Mouse (Mus musculus): ENCODE measurements around the gene Spag9. TPM values are rescaled to one million over a fixed set of nuclear protein-coding genes. Genes with fewer than 3 reads are reported as not detected.
A peak's percentile ranks its signal among the peaks of the same experiment; 100 is the strongest.
"Not testable (repeated sequence)": the region's sequence is repeated elsewhere in the genome, so short reads cannot be mapped to it uniquely, and the experiment has no call there.

Spag9 gene
- polyA plus RNA-seq, 1 experiment from 2014 or later: 119 TPM

- Histone ChIP-seq H3K9ac (no peak overlapping the region), H3K27ac (no peak overlapping the region), H3K27me3 (no peaks in the 10 kb centered on the region), H3K4me1 (no peaks in the 10 kb centered on the region), H3K4me2 (replicated peaks) (no peak overlapping the region), H3K4me3 (no peak overlapping the region), H3K36me3 (no peaks in the 10 kb centered on the region), H3K9me3 (replicated peaks) (no peaks in the 10 kb centered on the region)
- 82% methylated on average over 2 of the region's 2 CpGs for WGBS
- ATAC-seq (ENCODE audit: low FRiP score): no peak
These were observed 37.1 kb downstream of the Spag9 start for GRCm38 (mm10) chr11:94032971-94033370.

GRCm38 (mm10) chr11:94035974-94036373 is 40.1 kb downstream of the Spag9 start:
- H3K9me3 ChIP-seq (replicated peaks): no peaks in the 10 kb centered on the region
- no peak overlapping the region for H3K4me2 ChIP-seq (replicated peaks)
- H3K4me3 ChIP-seq: no peak overlapping the region
- WGBS: 43% methylated on average over 2 of the region's 2 CpGs
- no peak for ATAC-seq (ENCODE audit: low FRiP score)
- no peak overlapping the region for H3K27ac ChIP-seq
- no peaks in the 10 kb centered on the region for H3K27me3 ChIP-seq
- H3K4me1 ChIP-seq: no peaks in the 10 kb centered on the region
- H3K9ac ChIP-seq: no peak overlapping the region
- H3K36me3 ChIP-seq: no peaks in the 10 kb centered on the region

GRCm38 (mm10) chr11:94041475-94041874 is 45.6 kb downstream of the Spag9 start:
- H3K4me3 ChIP-seq: no peak overlapping the region
- no peak overlapping the region for H3K4me2 ChIP-seq (replicated peaks)
- H3K4me1 ChIP-seq: peaks cover under 1% of the 10 kb centered on the region
- no peaks in the 10 kb centered on the region for H3K36me3 ChIP-seq
- ATAC-seq (ENCODE audit: low FRiP score): no peak
- WGBS: 87% methylated on average over 1 of the region's 1 CpGs
- no peaks in the 10 kb centered on the region for H3K9me3 ChIP-seq (replicated peaks)
- no peak overlapping the region for H3K27ac ChIP-seq
- H3K27me3 ChIP-seq: no peaks in the 10 kb centered on the region
- no peak overlapping the region for H3K9ac ChIP-seq

- H3K27me3 ChIP-seq; H3K36me3 ChIP-seq; ATAC-seq (ENCODE audit: low FRiP score); H3K27ac ChIP-seq; H3K4me2 ChIP-seq (replicated peaks); H3K4me3 ChIP-seq; H3K4me1 ChIP-seq; H3K9me3 ChIP-seq (replicated peaks); H3K9ac ChIP-seq: not testable (repeated sequence)
- WGBS: 85% methylated on average over 1 of the region's 1 CpGs
These were observed 46.4 kb downstream of the Spag9 start for GRCm38 (mm10) chr11:94042301-94042700.

- 2% methylated on average over 22 of the region's 22 CpGs for whole genome bisulfite sequencing
- peak; percentile 99 for ATAC-seq (ENCODE audit: low FRiP score)
These were observed 48.4 kb downstream of the Spag9 start for GRCm38 (mm10) chr11:94043998-94044985.

GRCm38 (mm10) chr11:94045016-94045415 is 49.1 kb downstream of the Spag9 start:
- Histone ChIP-seq H3K9ac (peak overlapping the region; percentile 59), H3K9me3 (replicated peaks) (no peaks in the 10 kb centered on the region), H3K4me1 (peaks cover 21% of the 10 kb centered on the region), H3K4me2 (replicated peaks) (peak overlapping the region; percentile 66), H3K27ac (peak overlapping the region; percentile 70), H3K27me3 (no peaks in the 10 kb centered on the region), H3K4me3 (peak overlapping the region; percentile 59), H3K36me3 (peaks cover 16% of the 10 kb centered on the region)
- peak; percentile 48 for ATAC-seq (ENCODE audit: low FRiP score)
- 6% methylated on average over 4 of the region's 4 CpGs for WGBS

More at GRCm38 (mm10) chr11:94043998-94044985, 48.4 kb downstream of the Spag9 start:
- Histone ChIP-seq H3K27me3 (no peaks in the 10 kb centered on the region), H3K9me3 (replicated peaks) (no peaks in the 10 kb centered on the region), H3K27ac (peak overlapping the region; percentile 98), H3K4me1 (peaks cover 17% of the 10 kb centered on the region), H3K4me2 (replicated peaks) (peak overlapping the region; percentile 66), H3K4me3 (peak overlapping the region; percentile 59), H3K9ac (peak overlapping the region; percentile 81), H3K36me3 (peaks cover 10% of the 10 kb centered on the region)

GRCm38 (mm10) chr11:94047288-94047687 is 51.4 kb downstream of the Spag9 start:
- H3K27ac ChIP-seq: no peak overlapping the region
- H3K27me3 ChIP-seq: no peaks in the 10 kb centered on the region
- H3K9me3 ChIP-seq (replicated peaks): no peaks in the 10 kb centered on the region
- peak overlapping the region; percentile 23 for H3K4me3 ChIP-seq
- peaks cover 31% of the 10 kb centered on the region for H3K36me3 ChIP-seq
- peak overlapping the region; percentile 36; the same call in 1 of the 2 replicates for H3K9ac ChIP-seq
- peak overlapping the region; percentile 66 for H3K4me2 ChIP-seq (replicated peaks)
- peaks cover 21% of the 10 kb centered on the region for H3K4me1 ChIP-seq
- 42% methylated on average over 2 of the region's 2 CpGs for WGBS
- no peak for ATAC-seq (ENCODE audit: low FRiP score)

GRCm38 (mm10) chr11:94054176-94054575 is 58.3 kb downstream of the Spag9 start:
- WGBS: 59% methylated on average over 3 of the region's 3 CpGs
- Histone ChIP-seq H3K4me2 (replicated peaks) (no peak overlapping the region; the same call in 1 of the 2 replicates), H3K36me3 (peaks cover 55% of the 10 kb centered on the region), H3K4me1 (peaks cover 17% of the 10 kb centered on the region), H3K27me3 (no peaks in the 10 kb centered on the region), H3K27ac (peak overlapping the region; percentile 60), H3K4me3 (no peak overlapping the region), H3K9ac (no peak overlapping the region), H3K9me3 (replicated peaks) (no peaks in the 10 kb centered on the region)
- peak; percentile 38; the same call in 1 of the 2 replicates for ATAC-seq (ENCODE audit: low FRiP score)

GRCm38 (mm10) chr11:94054901-94055300 is 59.0 kb downstream of the Spag9 start:
- peaks cover 51% of the 10 kb centered on the region for H3K36me3 ChIP-seq
- ATAC-seq (ENCODE audit: low FRiP score): no peak
- H3K4me3 ChIP-seq: no peak overlapping the region
- H3K4me2 ChIP-seq (replicated peaks): no peak overlapping the region
- peaks cover 13% of the 10 kb centered on the region for H3K4me1 ChIP-seq
- H3K27ac ChIP-seq: peak overlapping the region; percentile 60; the same call in 1 of the 2 replicates
- WGBS: 62% methylated on average over 3 of the region's 3 CpGs
- H3K9ac ChIP-seq: no peak overlapping the region
- H3K27me3 ChIP-seq: no peaks in the 10 kb centered on the region
- H3K9me3 ChIP-seq (replicated peaks): no peaks in the 10 kb centered on the region

- no peaks in the 10 kb centered on the region for H3K9me3 ChIP-seq (replicated peaks)
- no peak overlapping the region for H3K9ac ChIP-seq
- H3K27ac ChIP-seq: no peak overlapping the region
- 97% methylated on average over 5 of the region's 5 CpGs for WGBS
- no peak overlapping the region for H3K4me3 ChIP-seq
- no peaks in the 10 kb centered on the region for H3K27me3 ChIP-seq
- peaks cover 52% of the 10 kb centered on the region for H3K36me3 ChIP-seq
- no peak overlapping the region for H3K4me2 ChIP-seq (replicated peaks)
- no peak for ATAC-seq (ENCODE audit: low FRiP score)
- no peaks in the 10 kb centered on the region for H3K4me1 ChIP-seq
These were observed 68.0 kb downstream of the Spag9 start for GRCm38 (mm10) chr11:94063941-94064340.

- no peak overlapping the region for H3K4me3 ChIP-seq
- H3K36me3 ChIP-seq: peaks cover 49% of the 10 kb centered on the region
- no peak overlapping the region for H3K27ac ChIP-seq
- H3K4me1 ChIP-seq: no peaks in the 10 kb centered on the region
- no peaks in the 10 kb centered on the region for H3K9me3 ChIP-seq (replicated peaks)
- no peak overlapping the region for H3K9ac ChIP-seq
- H3K27me3 ChIP-seq: no peaks in the 10 kb centered on the region
- WGBS: 84% methylated on average over 2 of the region's 2 CpGs
- H3K4me2 ChIP-seq (replicated peaks): no peak overlapping the region
- no peak for ATAC-seq (ENCODE audit: low FRiP score)
These were observed 74.6 kb downstream of the Spag9 start for GRCm38 (mm10) chr11:94070455-94070854.

- H3K9me3 ChIP-seq (replicated peaks): no peaks in the 10 kb centered on the region
- H3K4me3 ChIP-seq: no peak overlapping the region
- ATAC-seq (ENCODE audit: low FRiP score): no peak
- peaks cover 39% of the 10 kb centered on the region for H3K36me3 ChIP-seq
- no peak overlapping the region for H3K9ac ChIP-seq
- H3K4me1 ChIP-seq: no peaks in the 10 kb centered on the region
- 91% methylated on average over 4 of the region's 4 CpGs for WGBS
- H3K4me2 ChIP-seq (replicated peaks): no peak overlapping the region
- H3K27ac ChIP-seq: no peak overlapping the region
- no peaks in the 10 kb centered on the region for H3K27me3 ChIP-seq
These were observed 77.4 kb downstream of the Spag9 start for GRCm38 (mm10) chr11:94073283-94073682.

Measured in hindbrain, embryonic 12.5 days (tissue).